ENCODE assay signal across 22 mouse cellular contexts in the genomic region with DNA sequence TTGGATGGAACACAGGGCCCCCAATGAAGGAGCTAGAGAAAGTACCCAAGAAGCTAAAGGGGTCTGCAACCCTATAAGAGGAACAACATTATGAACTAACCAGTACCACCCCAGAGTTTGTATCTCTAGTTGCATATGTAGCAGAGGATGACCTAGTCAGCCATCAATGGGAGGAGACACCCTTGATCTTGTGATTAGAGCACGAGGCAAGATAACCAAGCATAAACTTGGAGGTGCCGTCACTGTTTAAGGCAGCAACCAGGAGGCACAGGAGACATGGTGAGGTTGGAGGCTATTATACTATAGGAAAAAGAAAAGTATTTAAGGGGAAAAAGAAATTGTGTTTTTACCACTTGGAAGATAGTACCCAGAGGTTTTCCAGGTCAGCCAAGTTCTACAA.
DNase-seq lines count a peak whose midpoint lies in the region; ATAC-seq lines count a peak whose summit lies in the region.
"Had no signal": no experiment of that assay in that cellular context is flagged by ENCODE, and none has a peak within 500 bp of the region (broad histone marks: within the 10 kb centered on the region; RNA-seq: fewer than 3 reads in every experiment).

No protein-coding gene starts in this region.

- H3K9ac ChIP-seq in liver, embryonic 13.5 days = no peak overlapping the region
- H3K9ac ChIP-seq in liver, embryonic 11.5 days (ENCODE audit: low read depth, low read length) = no peak overlapping the region
- H3K9ac ChIP-seq in liver, embryonic 15.5 days = no peak overlapping the region
- H3K9ac ChIP-seq in liver, embryonic 16.5 days (ENCODE audit: low read depth, low read length) = no peak overlapping the region
- H3K9ac ChIP-seq: embryonic facial prominence, embryonic 13.5 days; embryonic facial prominence, embryonic 15.5 days; forebrain, embryonic 12.5 days had no signal

- 44% methylated on average over 2 of the region's 2 CpGs for WGBS in liver, embryonic 13.5 days (ENCODE audit: insufficient replicate concordance)
- 52% methylated on average over 2 of the region's 2 CpGs for WGBS in liver, embryonic 11.5 days
- 17% methylated on average over 2 of the region's 2 CpGs for WGBS in liver, embryonic 15.5 days (ENCODE audit: insufficient replicate concordance)
- 21% methylated on average over 2 of the region's 2 CpGs for WGBS in liver, embryonic 16.5 days (ENCODE audit: insufficient replicate concordance)

- no peak overlapping the region for H3K4me2 ChIP-seq in liver, embryonic 13.5 days
- no peak overlapping the region for H3K4me2 ChIP-seq in liver, embryonic 11.5 days
- no peak overlapping the region for H3K4me2 ChIP-seq in liver, embryonic 15.5 days
- H3K4me2 ChIP-seq in liver, embryonic 16.5 days (ENCODE audit: low read depth, low read length) = no peak overlapping the region
- H3K4me2 ChIP-seq: embryonic facial prominence, embryonic 13.5 days; embryonic facial prominence, embryonic 15.5 days; forebrain, embryonic 12.5 days had no signal

- H3K4me3 ChIP-seq in liver, embryonic 13.5 days (replicated peaks) = no peak overlapping the region
- no peak overlapping the region for H3K4me3 ChIP-seq in liver, embryonic 11.5 days (ENCODE audit: low read depth, low read length)
- H3K4me3 ChIP-seq in liver, embryonic 15.5 days (replicated peaks) = no peak overlapping the region
- no peak overlapping the region for H3K4me3 ChIP-seq in liver, embryonic 16.5 days (ENCODE audit: low read depth, low read length)
- H3K4me3 ChIP-seq: embryonic facial prominence, embryonic 13.5 days; embryonic facial prominence, embryonic 15.5 days; erythroblast, embryonic 14.5 days; forebrain, embryonic 10.5 days; forebrain, embryonic 12.5 days had no signal

- H3K27me3 ChIP-seq in liver, embryonic 13.5 days = no peaks in the 10 kb centered on the region
- H3K27me3 ChIP-seq in liver, embryonic 11.5 days (replicated peaks; ENCODE audit: control insufficient read depth, insufficient read depth, low read length) = no peaks in the 10 kb centered on the region
- no peaks in the 10 kb centered on the region for H3K27me3 ChIP-seq in liver, embryonic 15.5 days
- H3K27me3 ChIP-seq in liver, embryonic 16.5 days (ENCODE audit: control insufficient read depth, insufficient read depth, low read depth, low read length) = no peaks in the 10 kb centered on the region
- H3K27me3 ChIP-seq: embryonic facial prominence, embryonic 13.5 days; embryonic facial prominence, embryonic 15.5 days; forebrain, embryonic 12.5 days had no signal

- H3K36me3 ChIP-seq in liver, embryonic 13.5 days = peaks cover 68% of the 10 kb centered on the region
- H3K36me3 ChIP-seq in liver, embryonic 11.5 days (ENCODE audit: control insufficient read depth, insufficient read depth, low read length) = peaks cover 8% of the 10 kb centered on the region; the same call in 1 of the 2 replicates
- peaks cover 56% of the 10 kb centered on the region for H3K36me3 ChIP-seq in liver, embryonic 15.5 days (replicated peaks)
- peaks cover 12% of the 10 kb centered on the region for H3K36me3 ChIP-seq in liver, embryonic 16.5 days (ENCODE audit: control insufficient read depth, insufficient read depth)

- peaks cover 7% of the 10 kb centered on the region for H3K4me1 ChIP-seq in liver, embryonic 13.5 days (replicated peaks)
- no peaks in the 10 kb centered on the region for H3K4me1 ChIP-seq in liver, embryonic 11.5 days (replicated peaks; ENCODE audit: control insufficient read depth, insufficient read depth, low read length)
- peaks cover 6% of the 10 kb centered on the region for H3K4me1 ChIP-seq in liver, embryonic 15.5 days (replicated peaks)
- H3K4me1 ChIP-seq in liver, embryonic 16.5 days (ENCODE audit: control insufficient read depth, low read depth, low read length) = no peaks in the 10 kb centered on the region; the same call in 1 of the 2 replicates
- H3K4me1 ChIP-seq: embryonic facial prominence, embryonic 13.5 days; embryonic facial prominence, embryonic 15.5 days; forebrain, embryonic 12.5 days had no signal

- DNase-seq in liver, embryonic 13.5 days = no peak
- DNase-seq in liver, embryonic 11.5 days (ENCODE audit: low spot score) = no peak
- no peak for DNase-seq in gastrocnemius, postnatal 10 days
- DNase-seq: adrenal gland, adult 2 months; adrenal gland, postnatal 10 days; adrenal gland, postnatal 25 days; cerebellum, adult 11 months; cerebellum, adult 18-20 months; cerebellum, adult 8-10 months; cerebellum, adult 9-11 months; cerebellum, postnatal 14 days; cerebellum, postnatal 36 days; embryo, embryonic 11 days had no signal

- no peak overlapping the region; the same call in 1 of the 2 replicates for H3K27ac ChIP-seq in liver, embryonic 13.5 days
- H3K27ac ChIP-seq in liver, embryonic 11.5 days (ENCODE audit: low read depth, low read length) = no peak overlapping the region
- H3K27ac ChIP-seq in liver, embryonic 15.5 days (replicated peaks) = no peak overlapping the region
- H3K27ac ChIP-seq in liver, embryonic 16.5 days (ENCODE audit: low read length) = no peak overlapping the region
- H3K27ac ChIP-seq: embryonic facial prominence, embryonic 13.5 days; embryonic facial prominence, embryonic 15.5 days; forebrain, embryonic 10.5 days; forebrain, embryonic 12.5 days had no signal

- ATAC-seq in liver, embryonic 13.5 days (ENCODE audit: low read depth) = peak; percentile 63; the same call in 1 of the 2 replicates
- ATAC-seq in liver, embryonic 11.5 days (replicated peaks; ENCODE audit: low FRiP score) = no peak
- ATAC-seq in liver, embryonic 15.5 days (ENCODE audit: insufficient read depth) = peak; percentile 60
- peak; percentile 59; the same call in 1 of the 2 replicates for ATAC-seq in liver, embryonic 16.5 days (ENCODE audit: low read depth)
- ATAC-seq: forebrain, embryonic 14.5 days; forebrain, embryonic 16.5 days had no signal

- no peaks in the 10 kb centered on the region for H3K9me3 ChIP-seq in liver, embryonic 13.5 days (replicated peaks)
- no peaks in the 10 kb centered on the region for H3K9me3 ChIP-seq in liver, embryonic 11.5 days (ENCODE audit: control insufficient read depth, low read length)
- H3K9me3 ChIP-seq in liver, embryonic 15.5 days (replicated peaks) = no peaks in the 10 kb centered on the region
- H3K9me3 ChIP-seq in liver, embryonic 16.5 days (replicated peaks; ENCODE audit: control insufficient read depth, low read length) = no peaks in the 10 kb centered on the region
- H3K9me3 ChIP-seq: embryonic facial prominence, embryonic 13.5 days; embryonic facial prominence, embryonic 15.5 days; forebrain, embryonic 10.5 days; forebrain, embryonic 12.5 days had no signal
